Mouse (Mus musculus) embryonic facial prominence, embryonic 10.5 days (tissue): ENCODE data around the gene Rangrf. TPM values are rescaled to one million over a fixed set of nuclear protein-coding genes. Genes with fewer than 3 reads are reported as not detected.
"Not testable (repeated sequence)": the region's sequence is repeated elsewhere in the genome, so short reads cannot be mapped to it uniquely, and the experiment has no call there.

Source experiments
- DNase-seq: peaks from one replicate; pipeline ENCODE4 v3.0.0-alpha.2; 2017; ENCODE audit warnings: low spot score
- H3K27ac ChIP-seq: fragments of 300-500 bp; sonication (generic); replicated peaks from 2 replicates; pipeline ENCODE4 v1.5.1; 2016; ENCODE audit warnings: mild to moderate bottlenecking
- H3K27me3 ChIP-seq: fragments of 300-500 bp; sonication (generic); replicated peaks from 2 replicates; pipeline ENCODE4 v1.6.1; 2016; ENCODE audit warnings: low read depth, mild to moderate bottlenecking; ENCODE audit not compliant: poor library complexity, severe bottlenecking
- H3K36me3 ChIP-seq: fragments of 300-500 bp; sonication (generic); replicated peaks from 2 replicates; pipeline ENCODE4 v1.6.1; 2016; ENCODE audit warnings: mild to moderate bottlenecking, moderate library complexity
- H3K4me1 ChIP-seq: fragments of 300-500 bp; sonication (generic); 2 replicates; pipeline ENCODE4 v1.6.1; 2016
- H3K4me3 ChIP-seq: fragments of 300-500 bp; sonication (generic); 2 replicates; pipeline ENCODE4 v1.5.1; 2016; ENCODE audit warnings: mild to moderate bottlenecking, moderate library complexity
- H3K9me3 ChIP-seq: fragments of 300-500 bp; sonication (generic); 2 replicates; pipeline ENCODE4 v1.6.1; 2016; ENCODE audit warnings: mild to moderate bottlenecking
- WGBS: fragments of 180-500 bp; shearing (Covaris S2); methylation state at CpG from one replicate; pipeline ENCODE4 v1.1.7; 2016; 5-methylcytosine and 5-hydroxymethylcytosine counted together
- polyA plus RNA-seq: library from polyadenylated mRNA; unstranded; fragments of >200 nt; fragmentation: Nextera tagmentation; extraction: Ambion mirVana; gene quantifications from 2 replicates; pipeline ENCODE4 v1.2.1, GENCODE M21; 2016

Gene Rangrf
- polyA plus RNA-seq, 1 experiment from 2014 or later, result 87.7 TPM

GRCm38 (mm10) chr11:68970232-68970631 lies 4.8 kb downstream of the Rangrf start:
- Histone ChIP-seq H3K4me1 (peaks cover 38% of the 10 kb centered on the region), H3K27me3 (peaks cover 13% of the 10 kb centered on the region), H3K4me3 (no peak overlapping the region), H3K9me3 (no peaks in the 10 kb centered on the region), H3K27ac (no peak overlapping the region), H3K36me3 (no peaks in the 10 kb centered on the region; the same call in 1 of the 2 replicates)
- WGBS, result 77% methylated on average over 4 of the region's 4 CpGs
- DNase-seq, result no peak

GRCm38 (mm10) chr11:68968752-68969151 lies 6.2 kb downstream of the Rangrf start:
- 87% methylated on average over 11 of the region's 11 CpGs for WGBS
- Histone ChIP-seq H3K4me3 (peak overlapping the region; percentile 75), H3K4me1 (peaks cover 32% of the 10 kb centered on the region), H3K27ac (no peak overlapping the region), H3K27me3 (peaks cover 9% of the 10 kb centered on the region), H3K9me3 (no peaks in the 10 kb centered on the region), H3K36me3 (no peaks in the 10 kb centered on the region; the same call in 1 of the 2 replicates)
- no peak for DNase-seq

- DNase-seq, result peak; percentile 93
- Histone ChIP-seq H3K36me3 (no peaks in the 10 kb centered on the region; the same call in 1 of the 2 replicates), H3K4me1 (peaks cover 25% of the 10 kb centered on the region), H3K4me3 (peak within 1 kb of the TSS; percentile 75), H3K27me3 (peaks cover 9% of the 10 kb centered on the region), H3K27ac (peak within 1 kb of the TSS; percentile 79), H3K9me3 (no peaks in the 10 kb centered on the region)
- under 1% methylated on average over 50 of the region's 50 CpGs for WGBS
These were observed 7.4 kb downstream of the Rangrf start, which contains the start of gene Slc25a35 for GRCm38 (mm10) chr11:68967337-68968282. TSS of gene Slc25a35 (plus strand) at chr11:68968131.

DNA sequence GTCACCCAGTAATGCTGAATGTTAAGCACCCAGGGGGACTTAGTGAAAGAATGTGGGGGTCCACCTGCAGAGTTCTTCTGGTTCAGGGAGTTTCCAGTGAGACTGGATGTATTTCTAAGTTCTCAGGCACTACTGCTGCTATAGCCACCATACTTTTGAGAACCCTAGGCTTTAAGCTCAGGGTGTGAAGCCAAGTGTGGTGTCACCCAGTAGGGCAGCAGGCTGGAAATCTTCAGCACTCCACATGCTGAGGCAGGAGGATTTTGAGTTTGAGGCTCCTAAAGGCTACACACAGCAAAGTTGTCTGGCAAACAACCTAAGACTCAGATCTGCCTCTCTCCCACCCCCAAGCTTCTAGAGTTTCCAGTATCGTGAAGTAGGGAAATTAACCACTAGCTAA lies 8.4 kb downstream of the Rangrf start:
- Histone ChIP-seq H3K36me3 (no peaks in the 10 kb centered on the region; the same call in 1 of the 2 replicates), H3K27ac (no peak overlapping the region), H3K4me1 (peaks cover 20% of the 10 kb centered on the region), H3K4me3 (peak overlapping the region; percentile 75; the same call in 1 of the 2 replicates), H3K27me3 (peaks cover 9% of the 10 kb centered on the region), H3K9me3 (no peaks in the 10 kb centered on the region)
- 47% methylated on average over 1 of the region's 1 CpGs for WGBS
- DNase-seq, result no peak

- H3K36me3 ChIP-seq, result no peaks in the 10 kb centered on the region; the same call in 1 of the 2 replicates
- no peaks in the 10 kb centered on the region for H3K9me3 ChIP-seq
- H3K4me3 ChIP-seq, result no peak overlapping the region
- no peak overlapping the region for H3K27ac ChIP-seq
- peak; percentile 60 for DNase-seq
- H3K27me3 ChIP-seq, result peaks cover 9% of the 10 kb centered on the region
- peaks cover 20% of the 10 kb centered on the region for H3K4me1 ChIP-seq
- 33% methylated on average over 3 of the region's 3 CpGs for WGBS
These were observed 9.1 kb downstream of the Rangrf start for GRCm38 (mm10) chr11:68965845-68966244.

DNA sequence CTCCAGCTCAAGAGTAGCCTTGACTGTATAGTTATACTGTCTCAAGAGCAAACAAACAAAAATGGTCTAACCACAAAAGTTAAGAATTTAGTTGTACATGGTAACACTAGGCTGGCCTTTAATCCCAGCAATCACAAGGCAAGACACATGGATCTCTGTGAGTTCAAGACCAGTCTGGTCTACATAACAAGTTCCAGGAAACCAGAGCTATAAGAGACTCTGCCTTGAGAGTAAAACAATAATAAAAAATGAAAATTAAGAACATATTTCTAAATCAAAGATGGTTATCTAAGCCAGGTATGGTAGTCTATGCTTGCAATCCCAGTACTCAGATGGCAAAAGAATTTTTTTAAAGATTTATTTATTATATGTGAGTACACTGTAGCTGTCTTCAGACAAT lies 9.9 kb downstream of the Rangrf start:
- no peak for DNase-seq
- Histone ChIP-seq H3K36me3 (no peaks in the 10 kb centered on the region), H3K27ac (no peak overlapping the region), H3K4me1 (peaks cover 20% of the 10 kb centered on the region), H3K9me3 (no peaks in the 10 kb centered on the region), H3K4me3 (no peak overlapping the region), H3K27me3 (peaks cover 9% of the 10 kb centered on the region)

DNA sequence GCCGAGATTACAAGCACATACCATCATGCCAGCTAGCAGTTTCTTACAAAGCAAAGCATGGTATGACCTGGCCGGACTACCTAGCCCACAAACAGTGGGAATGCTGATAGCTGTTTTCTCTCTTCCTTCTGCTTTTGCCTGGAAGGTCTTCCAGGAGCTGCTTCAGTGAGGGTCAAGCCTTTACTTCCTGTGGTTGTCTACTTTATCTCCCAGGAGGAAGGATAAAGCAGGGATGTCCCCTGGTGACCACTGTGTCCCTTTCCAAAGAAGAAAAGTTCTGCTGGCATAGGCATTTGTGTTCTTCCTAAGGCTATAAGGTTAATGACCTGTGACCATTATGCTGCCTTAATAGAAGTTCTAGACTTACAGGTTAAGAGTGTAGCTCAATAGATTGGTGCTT lies 11.6 kb downstream of the Rangrf start:
- Histone ChIP-seq H3K4me3 (no peak overlapping the region), H3K36me3 (no peaks in the 10 kb centered on the region), H3K27ac (no peak overlapping the region), H3K4me1 (peaks cover 15% of the 10 kb centered on the region), H3K9me3 (no peaks in the 10 kb centered on the region), H3K27me3 (peaks cover 1% of the 10 kb centered on the region; the same call in 1 of the 2 replicates)
- WGBS, result 81% methylated on average over 2 of the region's 2 CpGs
- DNase-seq, result no peak

DNA sequence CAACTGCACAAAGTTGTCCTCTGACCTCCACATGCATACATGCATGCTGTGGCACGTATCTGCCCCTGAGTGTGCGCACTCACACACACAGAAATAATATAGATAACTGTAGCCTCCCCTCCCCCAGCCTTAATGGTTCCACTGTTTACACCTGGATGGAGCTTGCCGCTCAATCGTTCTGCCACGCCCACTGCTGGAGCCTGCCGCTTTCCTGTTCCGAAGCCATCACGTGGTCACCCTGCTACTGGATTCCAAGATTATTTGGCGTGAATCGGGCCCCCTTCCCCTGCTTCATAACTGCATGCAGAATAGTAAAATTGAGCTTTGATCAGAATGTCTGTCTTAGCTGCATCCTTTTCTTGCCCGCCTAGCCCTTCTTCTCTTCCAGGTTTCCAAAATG lies 12.8 kb downstream of the Rangrf start:
- Histone ChIP-seq H3K27me3 (peaks cover 11% of the 10 kb centered on the region), H3K4me1 (peaks cover 10% of the 10 kb centered on the region)
- not testable (repeated sequence) for H3K36me3 ChIP-seq, H3K4me3 ChIP-seq, H3K9me3 ChIP-seq, H3K27ac ChIP-seq, DNase-seq
- WGBS, result 27% methylated on average over 11 of the region's 11 CpGs

DNA sequence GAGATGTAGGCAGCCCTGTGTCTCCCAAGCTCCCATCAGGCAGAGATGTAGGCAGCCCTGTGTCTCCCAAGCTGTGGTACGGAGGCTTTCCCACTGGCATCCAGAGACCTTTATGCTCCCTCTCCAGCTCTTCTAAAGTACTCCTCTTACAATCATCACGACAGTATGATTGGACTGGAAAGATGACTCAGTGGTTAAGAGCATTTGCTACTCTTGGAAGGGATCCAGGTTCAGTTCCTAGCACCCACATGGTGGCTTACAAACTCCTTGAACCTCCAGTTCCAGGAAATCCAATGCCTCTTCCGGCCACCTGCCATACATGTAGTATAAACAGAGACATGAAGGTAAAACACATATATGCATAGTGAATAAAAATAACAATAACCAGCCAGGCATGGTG lies 13.4 kb downstream of the Rangrf start:
- 75% methylated on average over 3 of the region's 3 CpGs for WGBS
- Histone ChIP-seq H3K27me3 (peaks cover 16% of the 10 kb centered on the region), H3K27ac (no peak overlapping the region), H3K9me3 (no peaks in the 10 kb centered on the region), H3K4me1 (peaks cover 12% of the 10 kb centered on the region), H3K4me3 (no peak overlapping the region), H3K36me3 (no peaks in the 10 kb centered on the region)
- DNase-seq, result no peak

- H3K4me3 ChIP-seq, result no peak overlapping the region
- H3K36me3 ChIP-seq, result no peaks in the 10 kb centered on the region
- no peak overlapping the region for H3K27ac ChIP-seq
- H3K27me3 ChIP-seq, result peaks cover 53% of the 10 kb centered on the region
- no peaks in the 10 kb centered on the region for H3K9me3 ChIP-seq
- WGBS, result 87% methylated on average over 1 of the region's 1 CpGs
- H3K4me1 ChIP-seq, result peaks cover 44% of the 10 kb centered on the region
- DNase-seq, result no peak
These were observed 17.0 kb downstream of the Rangrf start for GRCm38 (mm10) chr11:68957971-68958370.

DNA sequence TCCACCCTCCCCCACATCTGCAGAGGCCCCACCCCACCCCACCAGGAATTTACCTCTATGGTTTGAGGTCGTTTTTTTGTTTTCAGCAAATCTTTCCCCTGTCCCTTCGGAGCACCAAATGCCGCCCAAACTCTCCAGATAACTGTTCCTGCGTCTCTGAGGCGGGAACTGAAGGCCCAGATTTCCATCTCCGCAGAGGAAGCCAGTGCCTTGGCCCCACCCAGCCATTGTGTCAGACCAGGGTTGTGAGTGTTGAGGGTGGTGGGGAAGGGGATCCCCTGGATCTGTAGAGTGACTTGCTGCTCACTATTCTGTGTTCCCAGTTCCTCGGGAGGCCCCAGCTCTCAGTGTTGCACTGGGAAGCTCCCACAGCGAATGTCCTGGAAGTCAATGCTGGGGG lies 17.7 kb downstream of the Rangrf start, which contains the start of gene Arhgef15:
Arhgef15 (minus strand) TSS at position 173 of the 400 bp plus-strand sequence.
- DNase-seq, result no peak
- H3K4me3 ChIP-seq, result peak within 1 kb of the TSS; percentile 60
- H3K36me3 ChIP-seq, result no peaks in the 10 kb centered on the region
- peaks cover 59% of the 10 kb centered on the region for H3K27me3 ChIP-seq
- no peaks in the 10 kb centered on the region for H3K9me3 ChIP-seq
- peaks cover 44% of the 10 kb centered on the region for H3K4me1 ChIP-seq
- 41% methylated on average over 8 of the region's 8 CpGs for WGBS
- H3K27ac ChIP-seq, result peak within 1 kb of the TSS; percentile 51

DNA sequence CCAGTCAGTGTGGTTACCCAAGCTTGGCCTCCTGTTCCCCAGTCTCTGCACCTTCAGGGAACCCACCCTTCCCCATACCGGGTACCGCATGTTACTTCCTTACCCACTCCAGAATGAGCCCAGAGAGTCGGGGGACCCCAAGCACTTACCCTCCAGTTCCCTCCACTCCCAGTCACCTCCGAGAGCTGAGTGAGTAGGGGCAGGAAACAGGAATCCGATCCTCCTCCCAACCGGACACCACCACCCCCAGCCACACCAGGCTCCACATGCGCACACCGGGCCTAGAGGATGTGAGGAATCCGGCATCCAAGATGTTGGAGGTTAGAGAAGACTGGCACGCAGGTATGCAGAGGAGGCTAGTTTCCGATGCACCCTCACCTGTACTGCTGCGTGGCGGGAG lies 18.3 kb downstream of the Rangrf start:
- peaks cover 41% of the 10 kb centered on the region for H3K4me1 ChIP-seq
- WGBS, result 20% methylated on average over 13 of the region's 13 CpGs
- H3K27ac ChIP-seq, result peak overlapping the region; percentile 51
- H3K4me3 ChIP-seq, result peak overlapping the region; percentile 60
- no peaks in the 10 kb centered on the region for H3K9me3 ChIP-seq
- no peaks in the 10 kb centered on the region for H3K36me3 ChIP-seq
- peak; percentile 32 for DNase-seq
- H3K27me3 ChIP-seq, result peaks cover 65% of the 10 kb centered on the region

GRCm38 (mm10) chr11:68956107-68956506 lies 18.9 kb downstream of the Rangrf start:
- Histone ChIP-seq H3K27me3 (peaks cover 71% of the 10 kb centered on the region), H3K27ac (0 out of 2 replicates have a peak overlapping the region, but pooled peaks have one; percentile 44), H3K9me3 (no peaks in the 10 kb centered on the region), H3K4me1 (peaks cover 41% of the 10 kb centered on the region), H3K36me3 (no peaks in the 10 kb centered on the region), H3K4me3 (peak overlapping the region; percentile 60)
- WGBS, result 22% methylated on average over 3 of the region's 3 CpGs
- no peak for DNase-seq
